Mouse (Mus musculus) embryonic stem cell, embryonic (primary cell): ENCODE data around the gene Tssk1.

Experiments used
- CTCF ChIA-PET, 4 experiments: fragments of 300-600 bp in 2 of 4; fragments of 350-600 bp in 2 of 4; sonication (Branson Sonifier 250); formaldehyde crosslinking; loops; one replicate each; lab custom pipeline; 2022; ENCODE audit warnings: inconsistent platforms in 2 of 4; lab: Charles Lee
- POLR2A ChIA-PET, 4 experiments: fragments of 300-600 bp in 2 of 4; fragments of 350-600 bp in 2 of 4; sonication (Branson Sonifier 250); formaldehyde crosslinking; loops; one replicate each; lab custom pipeline; 2022; ENCODE audit warnings: antibody characterized with exemption in 4 of 4, inconsistent platforms in 1 of 4; lab: Charles Lee

The Tssk1 gene

GRCm38 (mm10) chr16:17945081-17945831 is 51.2 kb downstream of the Tssk1 start:
- ChIA-PET POLR2A (interaction anchor here in 3 of 4 experiments (0.6 to 5.4 kb wide), 21 partner anchors 9 to 261 kb away, joined by 3 to 91 read pairs (median 4); partner anchors contain the start of genes Slc25a1 (in 2 of the 3) and Gsc2 (in 1 of the 3)), CTCF (interaction anchor here in 1 of 4 experiments (1.3 to 1.7 kb wide), 2 partner anchors 17 to 103 kb away, joined by 4 to 8 read pairs; partner anchors contain the start of gene Slc25a1)
